Mouse (Mus musculus) right cerebral cortex, postnatal 14 days (tissue): ENCODE results near the gene Vps18.

ENCODE experiments used
- DNase-seq: peaks from one replicate; pipeline ENCODE4 v3.0.0; 2022

Vps18 gene

GRCm38 (mm10) chr2:119322587-119323300 lies 34.2 kb downstream of the Vps18 start:
- DNase-seq, result peak; percentile 69

- DNase-seq, result no peak
Observed at GRCm38 (mm10) chr2:119323866-119324575, 35.5 kb downstream of the Vps18 start.

- DNase-seq, result no peak
Observed at GRCm38 (mm10) chr2:119324576-119325318, 36.2 kb downstream of the Vps18 start.

- DNase-seq, result peak; percentile 26
Observed at GRCm38 (mm10) chr2:119325568-119326143, 37.1 kb downstream of the Vps18 start, which contains the start of gene Dll4. TSS of gene Dll4 (plus strand) at chr2:119325784.

- no peak for DNase-seq
Observed at GRCm38 (mm10) chr2:119326161-119327101, 37.9 kb downstream of the Vps18 start.

- peak; percentile 45 for DNase-seq
Observed at GRCm38 (mm10) chr2:119327102-119327480, 38.6 kb downstream of the Vps18 start.

GRCm38 (mm10) chr2:119327942-119328526 lies 39.5 kb downstream of the Vps18 start:
- no peak for DNase-seq

GRCm38 (mm10) chr2:119328546-119328945 lies 40.0 kb downstream of the Vps18 start:
- DNase-seq, result no peak

- DNase-seq, result no peak
Observed at GRCm38 (mm10) chr2:119329123-119329817, 40.7 kb downstream of the Vps18 start.

GRCm38 (mm10) chr2:119330795-119331194 lies 42.3 kb downstream of the Vps18 start:
- DNase-seq, result no peak

- DNase-seq, result no peak
Observed at GRCm38 (mm10) chr2:119332177-119332661, 43.7 kb downstream of the Vps18 start.

GRCm38 (mm10) chr2:119334135-119334534 lies 45.6 kb downstream of the Vps18 start:
- DNase-seq, result no peak

GRCm38 (mm10) chr2:119334964-119335525 lies 46.5 kb downstream of the Vps18 start:
- no peak for DNase-seq

- no peak for DNase-seq
Observed at GRCm38 (mm10) chr2:119335535-119335934, 47.0 kb downstream of the Vps18 start.

GRCm38 (mm10) chr2:119336002-119336401 lies 47.5 kb downstream of the Vps18 start:
- no peak for DNase-seq

- no peak for DNase-seq
Observed at GRCm38 (mm10) chr2:119336470-119336869, 47.9 kb downstream of the Vps18 start.

- DNase-seq, result peak; percentile 86
Observed at GRCm38 (mm10) chr2:119337425-119338265, 49.1 kb downstream of the Vps18 start.

- no peak for DNase-seq
Observed at GRCm38 (mm10) chr2:119344537-119345138, 56.1 kb downstream of the Vps18 start.
